Mouse (Mus musculus) lung, adult 2 months (tissue): ENCODE measurements at regions not wholly inside any gene's neighbourhood (a gene's known extent, or its start where the extent isn't known, plus 50 kb on each side); places are given as distances from the start of the nearest gene placed in this dataset.

Experiments
- CTCF ChIP-seq: fragments of 200-500 bp; IDR thresholded peaks from 2 replicates; pipeline ENCODE4 v1.5.1; 2011; ENCODE audit warnings: mild to moderate bottlenecking, low read length, control low read depth; ENCODE audit not compliant: insufficient read depth
- POLR2A ChIP-seq: fragments of 200-500 bp; IDR thresholded peaks from 2 replicates; pipeline ENCODE4 v1.6.1; 2011; ENCODE audit warnings: low read depth, mild to moderate bottlenecking, control low read depth, low read length, borderline replicate concordance; ENCODE audit errors: extremely low read depth

DNA sequence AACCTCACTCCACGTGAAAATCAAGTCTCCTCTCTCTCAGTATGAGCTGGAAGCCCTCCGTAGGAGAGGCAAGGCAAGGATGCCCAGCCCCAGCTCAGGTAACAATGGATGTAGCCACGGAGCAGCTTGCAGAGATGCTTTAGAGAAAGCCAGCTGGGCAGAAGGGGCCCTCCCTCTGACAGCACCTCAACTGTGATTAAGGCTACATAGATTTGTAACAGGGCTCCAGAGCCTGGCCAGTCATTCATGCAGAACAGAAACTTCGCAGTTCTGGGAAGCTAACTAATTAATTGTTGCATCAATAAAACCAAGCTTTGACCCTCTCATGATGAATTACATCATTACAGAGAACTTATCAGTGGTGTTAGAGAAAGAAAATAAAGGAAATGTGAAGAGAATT lies 480.8 kb downstream of the Grin2a start:
- TF ChIP-seq CTCF (no peak), POLR2A (no peak)
